Mouse (Mus musculus): ENCODE data around the gene Rras. TPM values are rescaled to one million over a fixed set of nuclear protein-coding genes. Genes with fewer than 3 reads are reported as not detected.

The Rras gene
- polyA plus RNA-seq, 1 experiment from 2014 or later = 71.6 TPM

- Histone ChIP-seq H3K36me3 (peaks cover 53% of the 10 kb centered on the region), H3K27me3 (replicated peaks) (no peaks in the 10 kb centered on the region), H3K27ac (replicated peaks) (peak overlapping the region; percentile 97), H3K4me1 (peaks cover 38% of the 10 kb centered on the region), H3K4me2 (peak overlapping the region; percentile 76), H3K9ac (peak overlapping the region; percentile 99), H3K9me3 (no peaks in the 10 kb centered on the region), H3K4me3 (peak overlapping the region; percentile 99)
- 49% methylated on average over 3 of the region's 3 CpGs for WGBS
- ATAC-seq (ENCODE audit: extremely low read depth, insufficient number of reproducible peaks, low FRiP score, low TSS enrichment) = no peak
These were observed 33.0 kb upstream of the Rras start for GRCm38 (mm10) chr7:44984833-44985164.

GRCm38 (mm10) chr7:44985595-44986191, 32.1 kb upstream of the Rras start:
- peak overlapping the region; percentile 76 for H3K4me2 ChIP-seq

GRCm38 (mm10) chr7:44986192-44986878, 31.4 kb upstream of the Rras start, which contains the start of gene Prmt1:
TSS of gene Prmt1 (minus strand) at chr7:44986568.
- Histone ChIP-seq H3K4me1 (peaks cover 38% of the 10 kb centered on the region), H3K27ac (replicated peaks) (peak within 1 kb of the TSS; percentile 97), H3K4me3 (peak within 1 kb of the TSS; percentile 99), H3K4me2 (peak within 1 kb of the TSS; percentile 78), H3K27me3 (replicated peaks) (no peaks in the 10 kb centered on the region), H3K9me3 (no peaks in the 10 kb centered on the region), H3K36me3 (peaks cover 53% of the 10 kb centered on the region), H3K9ac (peak within 1 kb of the TSS; percentile 99)
- WGBS = under 1% methylated on average over 41 of the region's 42 CpGs
- peak; percentile 92 for ATAC-seq (ENCODE audit: extremely low read depth, insufficient number of reproducible peaks, low FRiP score, low TSS enrichment)

More at GRCm38 (mm10) chr7:44985595-44986191, 32.1 kb upstream of the Rras start:
- Histone ChIP-seq H3K4me3 (peak overlapping the region; percentile 99), H3K27ac (replicated peaks) (peak overlapping the region; percentile 97), H3K9ac (peak overlapping the region; percentile 99), H3K4me1 (peaks cover 38% of the 10 kb centered on the region), H3K9me3 (no peaks in the 10 kb centered on the region), H3K27me3 (replicated peaks) (no peaks in the 10 kb centered on the region), H3K36me3 (peaks cover 53% of the 10 kb centered on the region)
- WGBS = under 1% methylated on average over 45 of the region's 45 CpGs
- no peak for ATAC-seq (ENCODE audit: extremely low read depth, insufficient number of reproducible peaks, low FRiP score, low TSS enrichment)

GRCm38 (mm10) chr7:44986879-44987718, 30.7 kb upstream of the Rras start:
- ATAC-seq (ENCODE audit: extremely low read depth, insufficient number of reproducible peaks, low FRiP score, low TSS enrichment) = peak; percentile 2; the same call in 1 of the 2 replicates

GRCm38 (mm10) chr7:44996672-44997071, 21.1 kb upstream of the Rras start:
- Histone ChIP-seq H3K9me3 (no peaks in the 10 kb centered on the region), H3K36me3 (peaks cover 67% of the 10 kb centered on the region), H3K27ac (replicated peaks) (peak overlapping the region; percentile 90), H3K9ac (peak overlapping the region; percentile 87), H3K4me1 (peaks cover 44% of the 10 kb centered on the region), H3K4me2 (peak overlapping the region; percentile 92), H3K27me3 (replicated peaks) (no peaks in the 10 kb centered on the region), H3K4me3 (peak overlapping the region; percentile 62)
- ATAC-seq (ENCODE audit: extremely low read depth, insufficient number of reproducible peaks, low FRiP score, low TSS enrichment) = no peak
- 13% methylated on average over 10 of the region's 10 CpGs for WGBS

More at GRCm38 (mm10) chr7:44986879-44987718, 30.7 kb upstream of the Rras start:
- H3K4me2 ChIP-seq = peak overlapping the region; percentile 78
- H3K27ac ChIP-seq (replicated peaks) = peak overlapping the region; percentile 90
- peaks cover 53% of the 10 kb centered on the region for H3K36me3 ChIP-seq
- H3K9me3 ChIP-seq = no peaks in the 10 kb centered on the region
- no peaks in the 10 kb centered on the region for H3K27me3 ChIP-seq (replicated peaks)
- under 1% methylated on average over 29 of the region's 29 CpGs for WGBS
- peak overlapping the region; percentile 87 for H3K9ac ChIP-seq
- H3K4me1 ChIP-seq = peaks cover 38% of the 10 kb centered on the region
- H3K4me3 ChIP-seq = peak overlapping the region; percentile 99

GRCm38 (mm10) chr7:44997231-44997939, 20.4 kb upstream of the Rras start, which contains the start of gene Irf3:
TSS of gene Irf3 (plus strand) at chr7:44997648.
- peak within 1 kb of the TSS; percentile 87 for H3K9ac ChIP-seq
- peak; percentile 81 for ATAC-seq (ENCODE audit: extremely low read depth, insufficient number of reproducible peaks, low FRiP score, low TSS enrichment)
- H3K27ac ChIP-seq (replicated peaks) = peak within 1 kb of the TSS; percentile 90
- no peaks in the 10 kb centered on the region for H3K27me3 ChIP-seq (replicated peaks)
- H3K36me3 ChIP-seq = peaks cover 67% of the 10 kb centered on the region
- peaks cover 44% of the 10 kb centered on the region for H3K4me1 ChIP-seq
- no peaks in the 10 kb centered on the region for H3K9me3 ChIP-seq
- under 1% methylated on average over 43 of the region's 43 CpGs for WGBS
- H3K4me3 ChIP-seq = peak within 1 kb of the TSS; percentile 62
- peak within 1 kb of the TSS; percentile 92 for H3K4me2 ChIP-seq

GRCm38 (mm10) chr7:44997940-44998428, 19.8 kb upstream of the Rras start:
- no peak; the same call in 1 of the 2 replicates for ATAC-seq (ENCODE audit: extremely low read depth, insufficient number of reproducible peaks, low FRiP score, low TSS enrichment)
- Histone ChIP-seq H3K9ac (peak overlapping the region; percentile 87), H3K27ac (replicated peaks) (peak overlapping the region; percentile 90), H3K27me3 (replicated peaks) (no peaks in the 10 kb centered on the region), H3K9me3 (no peaks in the 10 kb centered on the region), H3K4me3 (peak overlapping the region; percentile 62), H3K4me2 (peak overlapping the region; percentile 92), H3K4me1 (peaks cover 44% of the 10 kb centered on the region), H3K36me3 (peaks cover 67% of the 10 kb centered on the region)
- WGBS = 2% methylated on average over 15 of the region's 15 CpGs

GRCm38 (mm10) chr7:44998501-44998955, 19.2 kb upstream of the Rras start, which contains the start of gene Bcl2l12:
TSS of gene Bcl2l12 (minus strand) at chr7:44998712.
- no peaks in the 10 kb centered on the region for H3K27me3 ChIP-seq (replicated peaks)
- ATAC-seq (ENCODE audit: extremely low read depth, insufficient number of reproducible peaks, low FRiP score, low TSS enrichment) = no peak

GRCm38 (mm10) chr7:44999753-45000152, 18.0 kb upstream of the Rras start:
- H3K27ac ChIP-seq (replicated peaks) = peak overlapping the region; percentile 5

More at GRCm38 (mm10) chr7:44998501-44998955, 19.2 kb upstream of the Rras start, which contains the start of gene Bcl2l12:
- Histone ChIP-seq H3K9me3 (no peaks in the 10 kb centered on the region), H3K36me3 (peaks cover 67% of the 10 kb centered on the region), H3K4me1 (peaks cover 44% of the 10 kb centered on the region), H3K4me2 (peak within 1 kb of the TSS; percentile 92), H3K9ac (peak within 1 kb of the TSS; percentile 87), H3K27ac (replicated peaks) (peak within 1 kb of the TSS; percentile 90), H3K4me3 (peak within 1 kb of the TSS; percentile 62)
- 1% methylated on average over 18 of the region's 18 CpGs for WGBS

GRCm38 (mm10) chr7:45000539-45001114, 17.1 kb upstream of the Rras start:
- Histone ChIP-seq H3K9ac (peak overlapping the region; percentile 50), H3K27me3 (replicated peaks) (no peaks in the 10 kb centered on the region), H3K9me3 (no peaks in the 10 kb centered on the region), H3K27ac (replicated peaks) (peak overlapping the region; percentile 5; the same call in 1 of the 2 replicates), H3K4me2 (no peak overlapping the region), H3K36me3 (peaks cover 67% of the 10 kb centered on the region), H3K4me1 (peaks cover 59% of the 10 kb centered on the region), H3K4me3 (no peak overlapping the region)
- 81% methylated on average over 21 of the region's 21 CpGs for WGBS
- ATAC-seq (ENCODE audit: extremely low read depth, insufficient number of reproducible peaks, low FRiP score, low TSS enrichment) = no peak

More at GRCm38 (mm10) chr7:44999753-45000152, 18.0 kb upstream of the Rras start:
- Histone ChIP-seq H3K4me1 (peaks cover 51% of the 10 kb centered on the region), H3K9me3 (no peaks in the 10 kb centered on the region), H3K27me3 (replicated peaks) (no peaks in the 10 kb centered on the region), H3K9ac (peak overlapping the region; percentile 34), H3K4me3 (peak overlapping the region; percentile 62), H3K4me2 (peak overlapping the region; percentile 92), H3K36me3 (peaks cover 67% of the 10 kb centered on the region)
- 54% methylated on average over 11 of the region's 11 CpGs for WGBS
- no peak for ATAC-seq (ENCODE audit: extremely low read depth, insufficient number of reproducible peaks, low FRiP score, low TSS enrichment)

Data from heart, embryonic 13.5 days (tissue).